Mouse (Mus musculus): ENCODE results near the gene Atp2a2.

Gene Atp2a2

GRCm38 (mm10) chr5:122409692-122410645 is 92.1 kb downstream of the Atp2a2 start:
- DNase-seq (ENCODE audit: low spot score in 2 of 2) = no peak

- no peak for DNase-seq (ENCODE audit: low spot score in 2 of 2)
Measured at GRCm38 (mm10) chr5:122405537-122405936, 96.5 kb downstream of the Atp2a2 start.

All from frontal cortex, postnatal 10 days (tissue).